Mouse (Mus musculus): Measurements from ENCODE around the gene Pcmt1. TPM values are rescaled to one million over a fixed set of nuclear protein-coding genes. Genes with fewer than 3 reads are reported as not detected.

Pcmt1 gene
- 33.1 TPM in 2 replicates for polyA plus RNA-seq (2012; rRNA removed)

DNA sequence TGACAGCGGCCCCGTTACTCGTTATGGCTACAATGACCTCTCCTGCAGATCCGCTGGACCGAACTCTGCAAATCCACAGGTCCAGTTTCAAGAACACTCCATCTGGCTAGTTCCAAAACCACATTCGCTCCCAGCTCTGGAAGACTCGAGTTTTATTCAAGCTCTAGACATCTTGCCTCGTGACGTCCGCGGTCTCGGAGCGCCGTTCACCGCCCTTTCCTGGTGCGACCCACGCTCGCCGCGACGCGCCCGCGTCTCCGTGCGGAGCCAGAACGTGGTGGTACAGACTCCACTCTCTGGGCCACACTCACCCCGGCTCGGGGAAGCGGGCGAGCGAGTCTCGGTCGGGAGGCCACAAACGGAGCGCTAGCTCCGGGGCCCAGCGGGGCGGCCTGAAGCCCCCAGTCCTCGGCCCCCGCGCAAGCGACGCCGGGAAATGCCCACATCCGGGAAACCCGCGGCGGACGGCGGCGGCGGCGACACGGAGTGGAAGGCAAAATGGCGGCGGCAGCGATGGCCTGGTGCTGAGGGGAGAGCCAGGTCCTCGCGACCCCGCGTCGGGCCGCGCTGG lies at the start of gene Pcmt1, which contains the start of gene Lats1:
Gene Pcmt1 (minus strand): TSS at position 406 of the 571 bp plus-strand sequence.
Gene Lats1 (plus strand): TSS at position 484 of the 571 bp plus-strand sequence.

DNA sequence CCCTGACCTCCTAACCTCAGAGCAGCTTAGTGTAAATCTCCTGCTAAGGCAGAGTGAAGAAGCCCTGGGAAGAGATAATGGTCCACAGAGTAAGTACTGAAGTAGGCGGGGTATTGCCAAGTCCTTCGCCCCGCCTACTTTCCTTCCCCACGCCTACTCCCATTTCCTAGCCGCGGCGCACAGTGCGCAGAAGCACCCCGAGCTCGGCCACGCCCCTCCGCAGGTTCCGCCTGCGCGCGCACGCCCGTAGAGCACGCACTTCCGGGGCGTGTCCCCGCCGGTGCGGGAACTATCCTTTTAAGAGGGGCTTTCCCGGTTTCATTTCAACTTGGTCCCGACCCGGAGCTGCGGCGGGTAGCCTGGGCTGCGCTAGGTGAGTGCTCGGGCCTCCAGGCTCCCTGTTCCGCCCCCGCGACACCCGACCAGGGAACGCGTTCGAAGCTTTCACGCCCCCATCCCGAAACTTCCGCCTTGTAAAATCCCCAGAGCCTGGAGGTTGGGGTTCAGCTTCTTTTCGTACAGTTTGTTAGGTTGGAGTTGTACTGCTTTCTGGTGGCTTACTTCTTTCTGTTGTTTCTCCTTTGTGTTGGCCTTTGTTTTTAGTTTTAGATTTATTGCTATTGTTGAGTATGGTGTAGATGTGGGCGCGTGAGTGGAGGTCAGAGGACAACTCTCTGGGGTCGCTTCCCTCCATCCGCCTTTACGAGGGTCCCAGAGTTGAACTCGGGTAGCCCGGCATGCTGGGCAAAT lies 45.0 kb upstream of the Pcmt1 start, which contains the start of gene Katna1:
Gene Katna1 (plus strand): TSS at position 250 of the 750 bp plus-strand sequence.

DNA sequence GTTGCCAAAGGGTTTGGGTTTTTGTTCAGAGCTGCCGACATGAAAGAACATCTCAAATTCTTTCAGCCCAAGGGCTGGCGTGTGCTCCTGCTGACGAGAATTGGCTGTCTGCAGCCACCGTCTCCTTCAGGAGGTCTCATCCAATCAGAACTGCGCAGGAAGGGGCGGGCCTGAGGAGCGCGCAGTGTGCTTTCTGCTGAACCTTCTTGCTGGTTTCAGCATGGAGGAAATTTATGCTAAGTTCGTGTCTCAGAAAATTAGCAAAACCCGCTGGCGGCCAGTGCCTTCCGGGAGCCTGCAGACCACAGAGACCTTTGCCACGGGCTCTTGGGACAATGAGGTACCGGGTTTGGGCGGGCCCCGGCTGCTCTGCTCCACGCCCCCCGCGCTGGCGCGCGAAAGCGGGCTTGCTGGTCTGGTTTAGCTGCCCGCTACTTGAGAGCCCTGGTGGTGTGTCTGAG lies 13.6 kb downstream of the Pcmt1 start, which contains the start of gene Nup43:
Gene Nup43 (plus strand): TSS at position 162 of the 461 bp plus-strand sequence.

DNA sequence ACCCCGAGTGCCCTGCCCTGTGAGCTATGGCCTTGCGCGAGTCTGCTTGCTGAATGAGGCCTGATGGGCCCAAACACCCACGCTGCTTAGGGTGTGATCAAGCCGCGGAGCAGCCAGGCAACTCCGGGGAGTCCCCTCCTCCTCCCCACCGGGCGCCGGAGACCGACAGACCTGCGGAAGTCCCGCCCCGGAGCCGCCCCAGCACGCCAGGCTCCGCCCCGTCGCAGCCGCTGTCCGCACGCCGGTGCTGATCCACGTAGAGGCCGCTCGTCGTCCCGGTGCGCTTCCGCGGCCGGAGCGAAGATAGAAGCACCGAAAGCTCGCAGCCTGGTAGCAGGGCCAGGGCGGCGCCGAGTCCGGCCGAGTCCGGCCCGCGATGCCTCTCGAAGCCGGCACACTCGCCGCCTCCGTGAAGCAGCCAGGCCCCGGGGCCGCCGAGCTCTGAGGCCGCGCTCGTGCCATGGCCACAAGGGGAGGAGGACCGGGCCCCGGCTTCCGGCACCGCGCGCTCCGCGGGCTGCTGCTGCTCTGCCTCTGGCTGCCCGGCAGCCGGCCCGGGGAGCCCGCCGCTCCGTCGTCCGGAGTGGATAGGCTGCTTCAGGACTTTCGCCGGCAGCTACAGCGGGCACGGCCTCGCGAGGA lies 91.2 kb downstream of the Pcmt1 start, which contains the start of gene Lrp11:
Gene Lrp11 (plus strand): TSS at position 209 of the 642 bp plus-strand sequence.

Other genes starting within 250 kb of the Pcmt1 start
- gene Ulbp1, start 207.5 kb downstream of the Pcmt1 start, polyA plus RNA-seq (2012; rRNA removed) = 1.2 and 1.5 TPM in 2 replicates
- 0.28 and 0.29 TPM in 2 replicates for gene Lrp11, start 91.3 kb downstream of the Pcmt1 start, polyA plus RNA-seq (2012; rRNA removed)
- gene Nup43, start 13.6 kb downstream of the Pcmt1 start, polyA plus RNA-seq (2012; rRNA removed) = 9.0 and 11.1 TPM in 2 replicates
- 5.4 and 6.3 TPM in 2 replicates for gene Lats1, start 78 bp upstream of the Pcmt1 start, polyA plus RNA-seq (2012; rRNA removed)
- 4.8 and 5.2 TPM in 2 replicates for gene Katna1, start 44.9 kb upstream of the Pcmt1 start, polyA plus RNA-seq (2012; rRNA removed)
- gene Ginm1, start 111.7 kb upstream of the Pcmt1 start, polyA plus RNA-seq (2012; rRNA removed) = 18.5 and 20.3 TPM in 2 replicates
- gene Ppil4, start 111.8 kb upstream of the Pcmt1 start, polyA plus RNA-seq (2012; rRNA removed) = 6.7 and 7.2 TPM in 2 replicates
- gene Zc3h12d, start 151.3 kb upstream of the Pcmt1 start, polyA plus RNA-seq (2012; rRNA removed) = 0.53 TPM in 2 replicates

All from liver, embryonic 18 days (tissue).